Mouse (Mus musculus): ENCODE measurements around the gene Rapsn.

The Rapsn gene

DNA sequence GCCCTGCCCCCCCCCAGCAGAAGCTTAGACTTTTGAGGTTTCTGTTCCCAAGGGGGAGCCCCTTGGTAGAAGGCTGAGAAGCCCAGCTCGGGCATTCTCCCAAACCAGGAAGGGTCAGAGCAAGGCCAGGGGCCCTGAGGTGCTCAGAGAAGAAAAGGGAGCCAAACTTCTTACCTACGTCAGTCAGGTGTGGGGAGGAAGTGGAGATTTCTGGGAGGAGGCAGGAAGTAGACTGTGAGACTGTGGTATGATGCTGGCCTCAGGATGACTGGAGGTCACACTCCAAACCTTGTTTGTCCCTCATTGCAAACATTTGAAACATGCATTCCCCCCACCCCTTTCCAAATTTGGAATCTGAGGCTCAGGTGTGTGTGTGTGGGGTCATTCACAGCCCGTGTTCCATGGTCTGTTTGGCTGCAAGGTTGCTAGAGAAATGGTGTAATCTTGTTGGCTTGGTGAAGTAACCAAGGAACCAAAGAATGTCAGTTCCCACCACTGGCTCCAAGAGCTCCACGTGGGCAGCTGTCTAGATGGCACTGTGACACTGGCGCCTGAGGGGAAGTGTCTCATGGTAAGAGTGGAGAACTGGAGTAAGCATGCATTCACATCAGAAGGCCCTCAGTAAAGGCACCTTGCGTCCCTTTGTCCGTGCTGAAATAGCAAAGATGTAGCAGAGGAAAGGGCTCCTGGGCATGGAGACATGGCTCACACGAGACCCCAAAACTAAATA, 45.5 kb downstream of the Rapsn start:
- peak in 1 of 2 experiments; percentile 66 for DNase-seq (ENCODE audit: low spot score in 2 of 2)

DNA sequence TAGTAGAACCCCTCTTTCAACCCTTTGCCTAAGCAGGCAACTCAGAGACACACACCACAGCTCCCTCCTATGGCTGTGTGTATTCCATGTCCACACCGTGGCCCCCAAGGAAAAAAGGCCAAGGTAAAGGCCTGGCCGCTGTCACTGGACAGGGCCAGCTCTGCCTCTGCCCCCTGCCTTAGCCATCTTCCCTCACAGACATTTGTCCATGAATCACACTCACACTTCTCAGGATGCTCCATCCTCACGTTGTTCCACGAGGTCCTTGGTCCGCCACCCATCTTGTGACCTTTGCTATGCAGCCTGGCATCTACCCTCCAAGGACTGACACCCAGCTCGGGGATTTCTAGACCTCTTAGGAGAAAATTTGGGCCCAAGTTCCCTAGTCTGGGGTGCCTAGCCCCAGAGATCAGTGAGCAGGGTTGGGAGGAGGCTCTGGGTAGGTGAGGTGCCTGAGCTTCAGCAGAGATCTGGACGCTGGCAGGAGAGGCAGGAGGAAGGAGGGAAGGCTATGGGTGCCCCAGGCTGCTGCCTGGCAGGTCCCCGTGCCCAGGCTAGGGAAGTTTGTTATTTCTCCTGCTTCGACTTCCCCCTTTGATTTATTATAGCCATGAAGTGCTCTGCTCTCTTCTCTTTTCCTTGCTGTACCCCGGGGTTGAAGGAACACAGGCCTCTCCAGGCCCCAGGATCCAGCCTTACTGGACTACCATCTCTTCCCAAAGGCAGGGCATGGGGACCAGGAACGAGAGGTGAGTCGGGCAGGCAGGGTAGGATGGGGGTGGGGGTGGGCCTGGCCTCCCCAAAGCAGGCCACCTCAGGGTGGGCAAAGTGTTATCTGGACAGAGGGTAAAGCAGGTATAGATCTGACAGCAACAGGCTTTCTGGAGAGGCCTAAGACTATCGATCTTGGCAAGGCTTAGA, 46.6 kb downstream of the Rapsn start, which contains the start of gene Spi1:
Gene Spi1 (plus strand): TSS at position 616 of the 921 bp plus-strand sequence.
- peak in 1 of 2 experiments; percentile 68 for DNase-seq (ENCODE audit: low spot score in 2 of 2)

DNA sequence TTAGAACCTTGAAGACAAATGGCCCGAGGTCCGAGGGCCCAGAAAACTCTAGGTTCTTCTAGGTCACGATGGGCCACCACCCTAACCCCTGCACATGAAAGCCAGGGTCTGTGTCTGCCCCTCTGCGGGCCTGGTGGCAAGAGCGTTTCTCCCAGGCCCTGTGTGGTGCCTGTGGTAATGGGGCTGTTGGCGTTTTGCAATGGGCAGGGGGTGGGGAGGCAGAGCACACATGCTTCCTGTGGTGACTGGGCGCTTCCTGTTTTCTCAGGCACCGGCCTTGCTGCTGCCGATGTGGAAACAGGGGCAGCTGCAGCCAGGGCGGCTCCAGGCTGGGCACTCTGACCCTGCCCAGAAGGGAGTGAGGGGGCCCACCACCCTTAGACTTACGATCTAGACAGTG, 47.4 kb downstream of the Rapsn start:
- DNase-seq (ENCODE audit: low spot score in 2 of 2), result peak; percentile 77 to 84

DNA sequence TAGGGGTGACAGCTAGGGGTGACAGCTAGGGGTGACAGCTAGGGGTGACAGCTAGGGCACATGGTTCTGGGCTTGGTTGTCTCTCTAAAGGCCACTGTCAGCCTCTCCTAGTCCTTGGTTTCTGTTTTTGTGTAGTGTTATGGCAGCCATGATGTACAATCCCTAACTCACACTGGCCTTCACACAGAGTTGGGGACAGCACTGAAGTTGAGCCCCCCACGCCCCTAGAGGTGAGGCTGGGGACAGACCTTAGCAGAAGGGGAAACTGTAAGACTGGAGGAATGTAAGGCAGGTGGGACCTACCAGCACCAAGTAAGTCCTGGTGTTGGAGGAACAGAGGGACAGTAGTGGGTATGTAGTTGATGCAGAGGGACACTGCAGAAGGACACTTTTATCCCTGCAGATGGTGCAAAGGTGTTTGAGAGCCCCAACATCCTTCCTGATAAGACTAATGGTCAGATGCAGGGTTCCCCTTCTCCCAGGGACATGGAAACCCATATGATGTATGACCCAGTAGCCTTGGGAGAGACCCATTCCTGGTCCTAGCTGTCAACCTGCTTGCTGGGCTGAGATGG, 48.0 kb downstream of the Rapsn start:
- no peak for DNase-seq (ENCODE audit: low spot score in 2 of 2)

DNA sequence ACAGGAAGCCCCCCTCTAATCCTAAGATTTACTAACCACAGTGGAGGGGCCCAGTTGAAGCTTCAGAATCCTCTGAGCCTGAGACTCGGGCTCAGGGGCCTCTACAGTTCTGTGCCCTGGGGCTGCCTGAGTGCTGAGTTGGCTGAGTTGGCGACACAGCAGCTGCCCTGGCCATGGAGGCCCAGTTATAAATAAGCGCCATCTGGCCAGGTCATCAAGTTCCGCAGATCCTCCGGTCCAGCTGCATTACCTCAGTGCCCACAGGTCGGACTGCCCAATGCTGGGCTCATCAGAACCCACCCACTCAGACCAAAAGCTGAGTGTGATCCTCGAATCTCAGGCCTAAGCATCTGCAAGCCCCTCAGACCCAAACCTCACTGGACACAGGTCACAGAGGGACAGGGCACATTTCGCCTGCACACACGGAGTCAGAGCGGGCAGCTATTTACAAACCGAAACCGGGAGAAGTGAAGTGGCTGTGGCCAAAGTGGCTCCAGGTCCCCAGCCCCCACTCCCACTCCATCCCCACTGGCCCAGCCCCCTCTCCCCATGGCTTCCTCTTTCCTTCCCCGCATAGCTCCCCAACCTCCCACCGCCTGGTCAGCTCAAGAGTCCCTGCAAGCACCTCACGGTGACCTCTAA, 48.9 kb downstream of the Rapsn start:
- no peak for DNase-seq (ENCODE audit: low spot score in 2 of 2)

DNA sequence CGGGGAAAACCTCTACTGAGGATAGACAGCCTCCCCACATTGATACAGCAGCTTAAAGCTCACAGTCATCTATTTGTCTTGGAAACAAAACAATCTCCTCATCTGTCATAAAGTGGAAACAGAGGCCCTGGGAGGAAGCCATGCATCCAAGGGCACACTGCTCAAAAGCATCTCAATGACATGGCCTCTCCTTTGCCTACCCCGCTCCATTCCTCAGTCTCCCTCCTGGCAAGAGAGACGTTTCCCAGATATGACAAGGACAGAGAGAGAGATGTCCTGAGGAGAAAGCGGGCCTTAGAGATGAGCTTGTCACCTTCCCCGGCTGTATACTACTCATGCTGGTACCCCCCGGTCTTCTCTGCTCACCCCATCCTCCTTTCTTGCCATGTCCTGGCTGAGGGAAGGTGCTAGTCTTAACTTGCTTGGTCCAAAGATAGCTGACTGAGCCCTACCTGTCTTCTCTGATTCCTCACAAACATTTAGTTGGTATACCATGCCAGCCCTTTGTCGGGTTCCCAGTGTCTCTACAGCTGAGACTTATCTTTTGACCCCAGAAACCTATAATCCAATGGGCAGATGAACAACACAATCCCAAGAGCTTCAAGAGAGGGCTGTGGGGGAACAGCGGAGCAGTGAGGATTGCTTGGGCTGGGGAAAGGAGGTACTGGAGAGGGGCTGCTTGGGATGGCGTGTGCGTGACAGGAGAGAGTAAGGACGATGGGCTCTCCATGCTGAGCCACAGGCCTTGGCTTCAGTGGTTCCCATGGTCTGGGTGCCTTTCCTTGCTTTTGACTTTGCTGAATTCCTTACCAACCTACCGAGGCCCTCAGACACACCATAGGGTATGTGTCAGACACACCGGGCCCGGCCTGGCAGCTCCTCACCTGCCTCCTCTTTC, 50.3 kb downstream of the Rapsn start:
- DNase-seq (ENCODE audit: low spot score in 2 of 2), result no peak

DNA sequence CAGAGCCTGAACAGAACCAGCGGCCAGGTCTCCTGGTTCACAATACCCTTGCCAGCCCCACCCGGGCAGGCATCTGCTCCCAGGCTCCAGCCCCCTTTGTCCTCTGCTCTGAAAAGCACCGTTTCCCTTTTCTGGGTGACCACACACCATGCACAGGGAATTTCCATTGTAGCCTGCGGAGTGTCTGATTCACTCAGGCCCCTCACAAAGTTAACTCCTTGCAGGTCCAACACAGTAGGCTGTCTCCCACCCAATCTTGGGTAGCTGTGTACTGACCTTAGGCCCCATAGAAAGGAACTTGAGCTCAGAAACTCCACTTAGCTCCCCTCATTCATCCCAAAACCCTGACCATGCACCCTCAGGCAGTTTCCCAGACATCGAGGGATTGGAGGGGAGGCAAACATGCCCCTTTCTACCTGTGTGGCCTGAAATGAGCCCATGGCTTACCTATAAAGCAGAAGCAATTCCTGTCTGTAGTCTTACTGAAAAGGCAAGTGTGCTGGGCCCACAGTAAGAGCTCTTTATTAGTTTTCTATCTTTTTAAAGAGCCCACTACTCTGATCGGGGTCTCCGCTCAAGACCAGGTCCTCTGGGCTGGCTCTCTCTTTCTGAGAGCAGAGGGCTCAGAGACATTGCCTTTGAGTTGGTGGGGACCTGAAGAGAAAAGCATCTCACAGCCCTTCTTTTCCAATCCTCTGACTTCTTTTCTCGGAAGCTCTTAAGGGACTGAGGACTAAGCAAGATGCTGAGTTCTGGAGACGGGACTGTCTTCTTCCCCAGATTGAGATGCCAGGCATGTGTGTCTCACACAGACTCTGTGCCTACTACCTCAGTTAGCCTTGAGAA, 51.2 kb downstream of the Rapsn start:
- no peak for DNase-seq (ENCODE audit: low spot score in 2 of 2)

DNA sequence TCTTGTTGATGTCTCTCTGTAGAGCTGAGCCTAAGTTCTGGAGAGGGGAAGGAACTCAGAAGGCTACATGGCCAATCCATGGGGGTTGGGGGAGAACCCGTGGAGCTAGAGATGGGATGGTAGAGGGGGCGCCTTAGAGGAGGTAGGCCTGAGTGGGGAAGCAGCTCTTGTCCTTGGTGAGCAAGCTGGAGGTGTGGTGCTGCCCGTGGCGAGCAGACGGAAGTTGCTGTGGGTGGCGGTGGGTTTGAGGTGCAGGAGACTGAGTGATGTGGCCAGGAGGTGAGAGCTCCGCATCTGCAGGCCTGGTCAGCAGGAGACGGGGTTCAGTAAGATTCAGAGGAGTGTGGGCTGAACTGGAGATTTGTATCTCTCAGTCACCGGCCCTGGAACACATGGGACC, 52.0 kb downstream of the Rapsn start:
- DNase-seq (ENCODE audit: low spot score in 2 of 2), result no peak

DNA sequence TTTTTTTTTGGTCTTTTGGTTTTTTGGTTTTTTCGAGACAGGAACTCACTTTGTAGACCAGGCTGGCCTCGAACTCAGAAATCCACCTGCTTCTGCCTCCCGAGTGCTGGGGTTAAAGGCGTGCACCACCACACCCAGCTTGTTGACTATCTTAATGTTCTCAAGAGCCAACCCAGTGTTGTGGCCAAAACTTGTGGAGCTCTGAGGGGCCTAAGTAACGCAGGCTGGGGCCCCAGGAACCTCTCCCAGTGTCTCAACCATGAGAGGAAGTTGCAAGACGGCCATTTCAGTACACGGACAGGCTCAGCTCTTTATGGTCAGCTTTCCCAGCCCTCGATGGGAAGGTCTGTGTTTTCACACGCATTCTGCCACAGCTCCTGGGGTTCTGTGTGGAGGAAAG, 53.6 kb downstream of the Rapsn start:
- no peak for DNase-seq (ENCODE audit: low spot score in 2 of 2)

DNA sequence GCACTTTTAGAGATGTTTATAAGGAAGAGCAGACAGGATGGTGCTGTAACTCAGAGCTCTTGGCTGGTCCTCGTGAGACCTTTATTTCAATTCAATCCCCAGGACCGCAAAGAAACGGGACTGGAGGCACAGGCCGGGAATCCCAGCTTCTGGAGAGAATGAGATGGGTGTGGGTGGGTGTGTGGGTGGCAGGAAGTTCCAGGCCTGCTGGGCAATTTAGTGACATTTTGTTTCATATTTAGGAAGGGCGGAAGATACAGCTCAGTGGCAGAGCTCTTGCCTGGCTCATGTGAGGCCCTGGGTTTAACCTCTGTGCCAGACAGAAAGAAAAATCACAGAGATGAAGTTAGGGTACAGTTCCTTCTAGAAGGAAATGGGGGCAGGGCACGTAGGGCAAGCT, 54.8 kb downstream of the Rapsn start:
- no peak for DNase-seq (ENCODE audit: low spot score in 2 of 2)

DNA sequence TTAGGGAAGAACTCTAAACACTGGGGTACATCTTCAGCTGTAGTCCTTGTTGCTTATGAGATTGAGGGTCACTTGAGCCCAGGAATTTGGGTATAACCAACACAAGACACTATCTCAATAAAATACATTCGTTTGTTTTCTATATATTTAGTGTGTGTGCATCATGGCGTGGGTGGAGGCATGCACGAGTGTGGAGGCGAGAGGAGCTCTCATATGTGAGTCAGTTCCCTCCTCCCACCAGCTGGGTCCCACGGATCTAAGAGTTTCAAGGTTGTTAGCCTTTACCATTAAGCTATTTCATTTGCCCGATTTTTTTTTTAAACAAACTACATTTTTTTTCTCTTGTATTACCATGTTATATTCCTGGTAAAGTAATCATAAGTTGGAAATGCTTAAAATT, 55.4 kb downstream of the Rapsn start:
- no peak for DNase-seq (ENCODE audit: low spot score in 2 of 2)

Measured in spleen, postnatal 4 days (tissue).